Mouse (Mus musculus): Measurements from ENCODE around the gene Myh3. TPM values are rescaled to one million over a fixed set of nuclear protein-coding genes. Genes with fewer than 3 reads are reported as not detected.

Myh3 gene
- polyA plus RNA-seq, 1 experiment from 2014 or later = 0.23 TPM

- Histone ChIP-seq H3K9me3 (ENCODE audit: control insufficient read depth, low read length) (no peaks in the 10 kb centered on the region), H3K27me3 (ENCODE audit: control insufficient read depth, insufficient read depth, low read length) (no peaks in the 10 kb centered on the region), H3K4me3 (replicated peaks; ENCODE audit: low read length) (no peak overlapping the region), H3K4me2 (replicated peaks) (no peak overlapping the region), H3K4me1 (replicated peaks; ENCODE audit: control insufficient read depth, insufficient read depth, low read length) (no peaks in the 10 kb centered on the region), H3K27ac (no peak overlapping the region), H3K36me3 (replicated peaks; ENCODE audit: control insufficient read depth, insufficient read depth) (peaks cover 42% of the 10 kb centered on the region), H3K9ac (no peak overlapping the region)
- ATAC-seq (ENCODE audit: low FRiP score) (no peak), DNase-seq (ENCODE audit: low spot score) (no peak)
- WGBS = 87% methylated on average over 3 of the region's 3 CpGs
These were observed 10.4 kb upstream of the Myh3 start for GRCm38 (mm10) chr11:67067741-67068140.

GRCm38 (mm10) chr11:67072615-67073130, 5.4 kb upstream of the Myh3 start:
- Histone ChIP-seq H3K4me3 (replicated peaks; ENCODE audit: low read length) (no peak overlapping the region), H3K4me1 (replicated peaks; ENCODE audit: control insufficient read depth, insufficient read depth, low read length) (no peaks in the 10 kb centered on the region), H3K9me3 (ENCODE audit: control insufficient read depth, low read length) (no peaks in the 10 kb centered on the region), H3K9ac (no peak overlapping the region), H3K27me3 (ENCODE audit: control insufficient read depth, insufficient read depth, low read length) (no peaks in the 10 kb centered on the region), H3K4me2 (replicated peaks) (no peak overlapping the region), H3K36me3 (replicated peaks; ENCODE audit: control insufficient read depth, insufficient read depth) (peaks cover 3% of the 10 kb centered on the region; the same call in 1 of the 2 replicates), H3K27ac (no peak overlapping the region)
- WGBS = 59% methylated on average over 15 of the region's 15 CpGs
- DNase-seq (ENCODE audit: low spot score) (no peak), ATAC-seq (ENCODE audit: low FRiP score) (no peak)

- Histone ChIP-seq H3K36me3 (replicated peaks; ENCODE audit: control insufficient read depth, insufficient read depth) (no peaks in the 10 kb centered on the region), H3K27ac (no peak overlapping the region), H3K4me2 (replicated peaks) (no peak overlapping the region), H3K27me3 (ENCODE audit: control insufficient read depth, insufficient read depth, low read length) (no peaks in the 10 kb centered on the region), H3K4me1 (replicated peaks; ENCODE audit: control insufficient read depth, insufficient read depth, low read length) (no peaks in the 10 kb centered on the region), H3K9me3 (ENCODE audit: control insufficient read depth, low read length) (no peaks in the 10 kb centered on the region), H3K9ac (no peak overlapping the region), H3K4me3 (replicated peaks; ENCODE audit: low read length) (no peak overlapping the region)
- DNase-seq (ENCODE audit: low spot score) (no peak), ATAC-seq (ENCODE audit: low FRiP score) (no peak)
- 33% methylated on average over 3 of the region's 3 CpGs for WGBS
These were observed 3.1 kb upstream of the Myh3 start for GRCm38 (mm10) chr11:67075036-67075435.

- Histone ChIP-seq H3K4me2 (replicated peaks) (no peak overlapping the region), H3K4me3 (replicated peaks; ENCODE audit: low read length) (no peak overlapping the region), H3K9me3 (ENCODE audit: control insufficient read depth, low read length) (no peaks in the 10 kb centered on the region), H3K4me1 (replicated peaks; ENCODE audit: control insufficient read depth, insufficient read depth, low read length) (no peaks in the 10 kb centered on the region), H3K27me3 (ENCODE audit: control insufficient read depth, insufficient read depth, low read length) (no peaks in the 10 kb centered on the region), H3K27ac (no peak overlapping the region), H3K9ac (no peak overlapping the region), H3K36me3 (replicated peaks; ENCODE audit: control insufficient read depth, insufficient read depth) (no peaks in the 10 kb centered on the region)
- ATAC-seq (ENCODE audit: low FRiP score) (no peak), DNase-seq (ENCODE audit: low spot score) (no peak)
- 91% methylated on average over 5 of the region's 5 CpGs for WGBS
These were observed 1.3 kb upstream of the Myh3 start for GRCm38 (mm10) chr11:67076781-67077180.

- Histone ChIP-seq H3K36me3 (replicated peaks; ENCODE audit: control insufficient read depth, insufficient read depth) (no peaks in the 10 kb centered on the region), H3K9ac (no peak overlapping the region), H3K4me3 (replicated peaks; ENCODE audit: low read length) (no peak overlapping the region), H3K27ac (no peak overlapping the region), H3K4me2 (replicated peaks) (no peak overlapping the region), H3K4me1 (replicated peaks; ENCODE audit: control insufficient read depth, insufficient read depth, low read length) (no peaks in the 10 kb centered on the region), H3K27me3 (ENCODE audit: control insufficient read depth, insufficient read depth, low read length) (no peaks in the 10 kb centered on the region), H3K9me3 (ENCODE audit: control insufficient read depth, low read length) (no peaks in the 10 kb centered on the region)
- WGBS = 44% methylated on average over 3 of the region's 3 CpGs
- ATAC-seq (ENCODE audit: low FRiP score) (no peak), DNase-seq (ENCODE audit: low spot score) (peak; percentile 42)
These were observed 665 bp upstream of the Myh3 start for GRCm38 (mm10) chr11:67077435-67077834.

- DNase-seq (ENCODE audit: low spot score) (no peak), ATAC-seq (ENCODE audit: low FRiP score) (no peak)
- Histone ChIP-seq H3K4me3 (replicated peaks; ENCODE audit: low read length) (no peak overlapping the region), H3K27me3 (ENCODE audit: control insufficient read depth, insufficient read depth, low read length) (peaks cover 4% of the 10 kb centered on the region; the same call in 1 of the 2 replicates), H3K4me1 (replicated peaks; ENCODE audit: control insufficient read depth, insufficient read depth, low read length) (no peaks in the 10 kb centered on the region), H3K27ac (no peak overlapping the region), H3K9ac (no peak overlapping the region), H3K36me3 (replicated peaks; ENCODE audit: control insufficient read depth, insufficient read depth) (no peaks in the 10 kb centered on the region), H3K9me3 (ENCODE audit: control insufficient read depth, low read length) (no peaks in the 10 kb centered on the region), H3K4me2 (replicated peaks) (no peak overlapping the region)
- 89% methylated on average over 6 of the region's 6 CpGs for WGBS
These were observed 788 bp downstream of the Myh3 start for GRCm38 (mm10) chr11:67078888-67079287.

GRCm38 (mm10) chr11:67079740-67080139, 1.6 kb downstream of the Myh3 start:
- Histone ChIP-seq H3K36me3 (replicated peaks; ENCODE audit: control insufficient read depth, insufficient read depth) (no peaks in the 10 kb centered on the region), H3K27ac (no peak overlapping the region), H3K27me3 (ENCODE audit: control insufficient read depth, insufficient read depth, low read length) (peaks cover 12% of the 10 kb centered on the region; the same call in 1 of the 2 replicates), H3K9me3 (ENCODE audit: control insufficient read depth, low read length) (no peaks in the 10 kb centered on the region), H3K4me1 (replicated peaks; ENCODE audit: control insufficient read depth, insufficient read depth, low read length) (no peaks in the 10 kb centered on the region), H3K9ac (no peak overlapping the region), H3K4me2 (replicated peaks) (no peak overlapping the region), H3K4me3 (replicated peaks; ENCODE audit: low read length) (no peak overlapping the region)
- ATAC-seq (ENCODE audit: low FRiP score) = no peak
- DNase-seq (ENCODE audit: low spot score) = no peak
- 35% methylated on average over 11 of the region's 11 CpGs for WGBS

GRCm38 (mm10) chr11:67080168-67080567, 2.1 kb downstream of the Myh3 start:
- H3K4me2 ChIP-seq (replicated peaks) = no peak overlapping the region

GRCm38 (mm10) chr11:67081125-67081649, 3.1 kb downstream of the Myh3 start:
- H3K27ac ChIP-seq = no peak overlapping the region
- no peak overlapping the region for H3K9ac ChIP-seq
- no peaks in the 10 kb centered on the region for H3K9me3 ChIP-seq (ENCODE audit: control insufficient read depth, low read length)
- no peaks in the 10 kb centered on the region for H3K4me1 ChIP-seq (replicated peaks; ENCODE audit: control insufficient read depth, insufficient read depth, low read length)
- 6% methylated on average over 10 of the region's 11 CpGs for WGBS
- no peak overlapping the region for H3K4me2 ChIP-seq (replicated peaks)
- ATAC-seq (ENCODE audit: low FRiP score) = no peak
- no peaks in the 10 kb centered on the region for H3K36me3 ChIP-seq (replicated peaks; ENCODE audit: control insufficient read depth, insufficient read depth)
- peaks cover 17% of the 10 kb centered on the region; the same call in 1 of the 2 replicates for H3K27me3 ChIP-seq (ENCODE audit: control insufficient read depth, insufficient read depth, low read length)
- no peak for DNase-seq (ENCODE audit: low spot score)
- H3K4me3 ChIP-seq (replicated peaks; ENCODE audit: low read length) = no peak overlapping the region

More at GRCm38 (mm10) chr11:67080168-67080567, 2.1 kb downstream of the Myh3 start:
- no peak overlapping the region for H3K4me3 ChIP-seq (replicated peaks; ENCODE audit: low read length)
- no peaks in the 10 kb centered on the region for H3K36me3 ChIP-seq (replicated peaks; ENCODE audit: control insufficient read depth, insufficient read depth)
- no peak overlapping the region for H3K27ac ChIP-seq
- ATAC-seq (ENCODE audit: low FRiP score) (peak; percentile 62), DNase-seq (ENCODE audit: low spot score) (peak; percentile 67)
- H3K4me1 ChIP-seq (replicated peaks; ENCODE audit: control insufficient read depth, insufficient read depth, low read length) = no peaks in the 10 kb centered on the region
- WGBS = 2% methylated on average over 3 of the region's 3 CpGs
- no peaks in the 10 kb centered on the region for H3K9me3 ChIP-seq (ENCODE audit: control insufficient read depth, low read length)
- H3K27me3 ChIP-seq (ENCODE audit: control insufficient read depth, insufficient read depth, low read length) = peaks cover 17% of the 10 kb centered on the region; the same call in 1 of the 2 replicates
- no peak overlapping the region for H3K9ac ChIP-seq

GRCm38 (mm10) chr11:67082188-67082587, 4.1 kb downstream of the Myh3 start:
- DNase-seq (ENCODE audit: low spot score) (no peak), ATAC-seq (ENCODE audit: low FRiP score) (no peak)
- Histone ChIP-seq H3K4me1 (replicated peaks; ENCODE audit: control insufficient read depth, insufficient read depth, low read length) (no peaks in the 10 kb centered on the region), H3K9me3 (ENCODE audit: control insufficient read depth, low read length) (no peaks in the 10 kb centered on the region), H3K27me3 (ENCODE audit: control insufficient read depth, insufficient read depth, low read length) (peaks cover 17% of the 10 kb centered on the region; the same call in 1 of the 2 replicates), H3K9ac (no peak overlapping the region), H3K36me3 (replicated peaks; ENCODE audit: control insufficient read depth, insufficient read depth) (no peaks in the 10 kb centered on the region), H3K4me3 (replicated peaks; ENCODE audit: low read length) (no peak overlapping the region), H3K4me2 (replicated peaks) (no peak overlapping the region), H3K27ac (no peak overlapping the region)
- WGBS = 88% methylated on average over 7 of the region's 7 CpGs

Data from hindbrain, embryonic 14.5 days (tissue).